Mouse (Mus musculus) kidney, adult 2 months (tissue): ENCODE measurements around the gene Nptx2. TPM values are rescaled to one million over a fixed set of nuclear protein-coding genes. Genes with fewer than 3 reads are reported as not detected.

ENCODE experiments used
- DNase-seq: peaks from one replicate; pipeline ENCODE4 v3.0.0; 2021
- H3K27ac ChIP-seq: fragments of 200-500 bp; 2 replicates; pipeline ENCODE4 v1.5.1; 2012; ENCODE audit warnings: low read depth, low read length, control low read depth, inconsistent platforms; ENCODE audit not compliant: insufficient read depth
- H3K27me3 ChIP-seq: fragments of 200-500 bp; replicated peaks from 2 replicates; pipeline ENCODE4 v1.6.1; 2012; ENCODE audit warnings: mild to moderate bottlenecking, moderate library complexity, low read length, inconsistent platforms; ENCODE audit not compliant: control insufficient read depth, insufficient read depth
- H3K36me3 ChIP-seq: fragments of 200-500 bp; 2 replicates; pipeline ENCODE4 v1.6.1; 2012; ENCODE audit warnings: mild to moderate bottlenecking, moderate library complexity, low read length, inconsistent platforms; ENCODE audit not compliant: control insufficient read depth, insufficient read depth
- H3K4me1 ChIP-seq: fragments of 200-500 bp; 2 replicates; pipeline ENCODE4 v1.6.1; 2011; ENCODE audit warnings: low read length; ENCODE audit not compliant: control insufficient read depth, insufficient read depth
- H3K4me3 ChIP-seq: fragments of 200-500 bp; 2 replicates; pipeline ENCODE4 v1.5.1; 2011; ENCODE audit warnings: mild to moderate bottlenecking, low read depth, low read length, control low read depth; ENCODE audit not compliant: insufficient read depth
- CTCF ChIP-seq: fragments of 200-500 bp; conservative IDR thresholded peaks from 2 replicates; pipeline ENCODE4 v1.5.1; 2011; ENCODE audit warnings: low read depth, mild to moderate bottlenecking, control low read depth, low read length, moderate library complexity, mixed read lengths; ENCODE audit not compliant: insufficient read depth, insufficient read length
- POLR2A ChIP-seq: fragments of 200-500 bp; IDR thresholded peaks from one replicate; pipeline ENCODE4 v1.6.1; 2011; ENCODE audit warnings: low read depth, low read length, control low read depth
- WGBS: fragments of 180-500 bp; shearing (Covaris S2); methylation state at CpG from one replicate; pipeline ENCODE4 v1.1.7; 2018; 5-methylcytosine and 5-hydroxymethylcytosine counted together
- polyA plus RNA-seq: library from polyadenylated mRNA; depleted of rRNA; stranded (reverse); fragments of >200 nt; gene quantifications from 2 replicates; pipeline ENCODE4 v1.2.3, GENCODE M21; 2012

Nptx2 gene
- polyA plus RNA-seq, 1 experiment = 0.20 TPM

- no peaks in the 10 kb centered on the region for H3K36me3 ChIP-seq
- DNase-seq = no peak
- no peak overlapping the region for H3K4me3 ChIP-seq
- H3K27me3 ChIP-seq = no peaks in the 10 kb centered on the region
- no peak overlapping the region for H3K27ac ChIP-seq
- TF ChIP-seq POLR2A = no peak
- TF ChIP-seq CTCF = peak; percentile 34; the same call in 1 of the 2 replicates
- H3K4me1 ChIP-seq = no peaks in the 10 kb centered on the region
- WGBS = 67% methylated on average over 6 of the region's 6 CpGs
Measured at GRCm38 (mm10) chr5:144514738-144515137, 31.0 kb upstream of the Nptx2 start.

GRCm38 (mm10) chr5:144515241-144515640 lies 30.5 kb upstream of the Nptx2 start:
- no peak overlapping the region for H3K27ac ChIP-seq
- TF ChIP-seq POLR2A (no peak), CTCF (no peak)
- DNase-seq = no peak
- H3K4me1 ChIP-seq = no peaks in the 10 kb centered on the region
- H3K36me3 ChIP-seq = no peaks in the 10 kb centered on the region
- no peak overlapping the region for H3K4me3 ChIP-seq
- H3K27me3 ChIP-seq = no peaks in the 10 kb centered on the region
- 68% methylated on average over 4 of the region's 4 CpGs for WGBS

- 33% methylated on average over 3 of the region's 3 CpGs for WGBS
- TF ChIP-seq POLR2A (no peak), CTCF (no peak)
- no peaks in the 10 kb centered on the region for H3K27me3 ChIP-seq
Measured at GRCm38 (mm10) chr5:144520096-144520495, 25.6 kb upstream of the Nptx2 start.

GRCm38 (mm10) chr5:144524774-144525173 lies 20.9 kb upstream of the Nptx2 start:
- H3K4me3 ChIP-seq = no peak overlapping the region
- no peak overlapping the region for H3K27ac ChIP-seq
- H3K36me3 ChIP-seq = no peaks in the 10 kb centered on the region
- H3K4me1 ChIP-seq = no peaks in the 10 kb centered on the region
- no peak for DNase-seq
- H3K27me3 ChIP-seq = no peaks in the 10 kb centered on the region; the same call in 1 of the 2 replicates
- TF ChIP-seq CTCF = no peak
- TF ChIP-seq POLR2A = no peak
- 71% methylated on average over 10 of the region's 10 CpGs for WGBS

More at GRCm38 (mm10) chr5:144520096-144520495, 25.6 kb upstream of the Nptx2 start:
- Histone ChIP-seq H3K4me1 (no peaks in the 10 kb centered on the region), H3K36me3 (no peaks in the 10 kb centered on the region), H3K4me3 (no peak overlapping the region), H3K27ac (no peak overlapping the region)
- DNase-seq = no peak

- DNase-seq = no peak
- 0 out of 2 replicates have a peak, but pooled peaks have one; percentile 4 for TF ChIP-seq CTCF
- no peak for TF ChIP-seq POLR2A
- no peaks in the 10 kb centered on the region for H3K4me1 ChIP-seq
- no peak overlapping the region for H3K4me3 ChIP-seq
- 97% methylated on average over 11 of the region's 11 CpGs for WGBS
- H3K36me3 ChIP-seq = no peaks in the 10 kb centered on the region
- no peaks in the 10 kb centered on the region; the same call in 1 of the 2 replicates for H3K27me3 ChIP-seq
- H3K27ac ChIP-seq = no peak overlapping the region
Measured at GRCm38 (mm10) chr5:144529123-144529522, 16.6 kb upstream of the Nptx2 start.

GRCm38 (mm10) chr5:144542711-144543308 lies 2.9 kb upstream of the Nptx2 start:
- Histone ChIP-seq H3K4me3 (no peak overlapping the region), H3K27ac (no peak overlapping the region), H3K4me1 (no peaks in the 10 kb centered on the region), H3K27me3 (no peaks in the 10 kb centered on the region; the same call in 1 of the 2 replicates), H3K36me3 (no peaks in the 10 kb centered on the region)
- no peak for DNase-seq
- TF ChIP-seq POLR2A = no peak
- TF ChIP-seq CTCF = no peak
- 13% methylated on average over 12 of the region's 12 CpGs for WGBS

GRCm38 (mm10) chr5:144546423-144546995 lies 807 bp downstream of the Nptx2 start:
- Histone ChIP-seq H3K4me1 (no peaks in the 10 kb centered on the region), H3K36me3 (no peaks in the 10 kb centered on the region), H3K27me3 (peaks cover 1% of the 10 kb centered on the region; the same call in 1 of the 2 replicates), H3K27ac (no peak overlapping the region), H3K4me3 (no peak overlapping the region)
- DNase-seq = no peak
- WGBS = 5% methylated on average over 34 of the region's 34 CpGs
- TF ChIP-seq POLR2A (no peak), CTCF (no peak)
